Mouse (Mus musculus): ENCODE results near the gene Kdm3a.
A peak's percentile ranks its signal among the peaks of the same experiment; 100 is the strongest.

Gene Kdm3a

GRCm38 (mm10) chr6:71632829-71633662 is at the start of gene Kdm3a:
Gene Kdm3a, minus strand, starts transcription at chr6:71632990.
- peak; percentile 99 for DNase-seq (ENCODE audit: low spot score in 2 of 2)

- DNase-seq (ENCODE audit: low spot score in 2 of 2): no peak
Measured at GRCm38 (mm10) chr6:71678891-71679290, 46.1 kb upstream of the Kdm3a start.

GRCm38 (mm10) chr6:71673166-71673565 is 40.4 kb upstream of the Kdm3a start:
- peak in 1 of 2 experiments; percentile 47 for DNase-seq (ENCODE audit: low spot score in 2 of 2)

- no peak for DNase-seq (ENCODE audit: low spot score in 2 of 2)
Measured at GRCm38 (mm10) chr6:71664511-71664910, 31.7 kb upstream of the Kdm3a start.

GRCm38 (mm10) chr6:71658290-71658689 is 25.5 kb upstream of the Kdm3a start:
- no peak for DNase-seq (ENCODE audit: low spot score in 2 of 2)

GRCm38 (mm10) chr6:71655835-71656234 is 23.0 kb upstream of the Kdm3a start:
- no peak for DNase-seq (ENCODE audit: low spot score in 2 of 2)

GRCm38 (mm10) chr6:71651868-71652267 is 19.1 kb upstream of the Kdm3a start:
- no peak for DNase-seq (ENCODE audit: low spot score in 2 of 2)

- DNase-seq (ENCODE audit: low spot score in 2 of 2): no peak
Measured at GRCm38 (mm10) chr6:71632486-71632828, 333 bp downstream of the Kdm3a start.

- peak; percentile 64 to 67 for DNase-seq (ENCODE audit: low spot score in 2 of 2)
Measured at GRCm38 (mm10) chr6:71631706-71632461, 906 bp downstream of the Kdm3a start.

- DNase-seq (ENCODE audit: low spot score in 2 of 2): no peak
Measured at GRCm38 (mm10) chr6:71631196-71631595, 1.6 kb downstream of the Kdm3a start.

- DNase-seq (ENCODE audit: low spot score in 2 of 2): no peak
Measured at GRCm38 (mm10) chr6:71627325-71627724, 5.5 kb downstream of the Kdm3a start.

GRCm38 (mm10) chr6:71625984-71626383 is 6.8 kb downstream of the Kdm3a start:
- no peak for DNase-seq (ENCODE audit: low spot score in 2 of 2)

GRCm38 (mm10) chr6:71624723-71625122 is 8.1 kb downstream of the Kdm3a start:
- no peak for DNase-seq (ENCODE audit: low spot score in 2 of 2)

- DNase-seq (ENCODE audit: low spot score in 2 of 2): no peak
Measured at GRCm38 (mm10) chr6:71621981-71622380, 10.8 kb downstream of the Kdm3a start.

- no peak for DNase-seq (ENCODE audit: low spot score in 2 of 2)
Measured at GRCm38 (mm10) chr6:71621551-71621950, 11.2 kb downstream of the Kdm3a start.

GRCm38 (mm10) chr6:71616959-71617358 is 15.8 kb downstream of the Kdm3a start:
- no peak for DNase-seq (ENCODE audit: low spot score in 2 of 2)

GRCm38 (mm10) chr6:71613225-71613624 is 19.6 kb downstream of the Kdm3a start:
- DNase-seq (ENCODE audit: low spot score in 2 of 2): no peak

- DNase-seq (ENCODE audit: low spot score in 2 of 2): peak; percentile 21 to 37
Measured at GRCm38 (mm10) chr6:71609968-71610367, 22.8 kb downstream of the Kdm3a start.

GRCm38 (mm10) chr6:71608994-71609393 is 23.8 kb downstream of the Kdm3a start:
- DNase-seq (ENCODE audit: low spot score in 2 of 2): no peak

- DNase-seq (ENCODE audit: low spot score in 2 of 2): no peak
Measured at GRCm38 (mm10) chr6:71607756-71608155, 25.0 kb downstream of the Kdm3a start.

GRCm38 (mm10) chr6:71590154-71590553 is 42.6 kb downstream of the Kdm3a start:
- no peak for DNase-seq (ENCODE audit: low spot score in 2 of 2)

GRCm38 (mm10) chr6:71589401-71589800 is 43.4 kb downstream of the Kdm3a start:
- DNase-seq (ENCODE audit: low spot score in 2 of 2): no peak

- no peak for DNase-seq (ENCODE audit: low spot score in 2 of 2)
Measured at GRCm38 (mm10) chr6:71583198-71583597, 49.6 kb downstream of the Kdm3a start.
